10 mouse cellular contexts compared by ENCODE assay signal in genomic region chr8:84474456-84474855, GRCm38 (mm10).
A peak's percentile ranks its signal among the peaks of the same experiment; 100 is the strongest.
DNase-seq lines count a peak whose midpoint lies in the region; ATAC-seq and TF ChIP-seq lines count a peak whose summit lies in the region.
"Had no signal": no experiment of that assay in that cellular context is flagged by ENCODE, and none has a peak within 500 bp of the region (broad histone marks: within the 10 kb centered on the region; RNA-seq: fewer than 3 reads in every experiment).

No protein-coding gene starts in this region.

- TF ChIP-seq EP300 in heart, postnatal 0 days (IDR thresholded peaks at IDR 0.05; ENCODE audit: low read depth) = no peak
- no peak for TF ChIP-seq EP300 in stomach, postnatal 0 days (optimal IDR thresholded peaks at IDR 0.05)

- no peaks in the 10 kb centered on the region for H3K36me3 ChIP-seq in heart, postnatal 0 days (replicated peaks; ENCODE audit: control insufficient read depth, insufficient read depth, low read length)
- no peaks in the 10 kb centered on the region for H3K36me3 ChIP-seq in heart, embryonic 10.5 days
- H3K36me3 ChIP-seq in midbrain, postnatal 0 days (ENCODE audit: insufficient read depth, low read length) = peaks cover 6% of the 10 kb centered on the region; the same call in 1 of the 2 replicates
- no peaks in the 10 kb centered on the region; the same call in 1 of the 2 replicates for H3K36me3 ChIP-seq in midbrain, embryonic 14.5 days (ENCODE audit: control insufficient read depth, insufficient read depth, low read length)
- no peaks in the 10 kb centered on the region for H3K36me3 ChIP-seq in stomach, postnatal 0 days (ENCODE audit: control insufficient read depth, insufficient read depth, low read length)
- no peaks in the 10 kb centered on the region for H3K36me3 ChIP-seq in limb, embryonic 10.5 days
- H3K36me3 ChIP-seq: heart, embryonic 12.5 days had no signal

- no peak for DNase-seq in heart, postnatal 0 days (ENCODE audit: low spot score)
- no peak for DNase-seq in heart, embryonic 10.5 days (ENCODE audit: low spot score)
- DNase-seq in midbrain, postnatal 0 days (ENCODE audit: low spot score) = no peak
- no peak for DNase-seq in midbrain, embryonic 14.5 days
- DNase-seq in MEL-GATA-1-ER (ENCODE audit: extremely low read depth, low read depth) = peak; percentile 0
- DNase-seq in stomach, postnatal 0 days (ENCODE audit: low spot score) = no peak
- DNase-seq in limb, embryonic 10.5 days (ENCODE audit: low spot score) = no peak

- TF ChIP-seq CTCF in heart, postnatal 0 days (IDR thresholded peaks at IDR 0.05; ENCODE audit: low read depth) = 0 out of 2 replicates have a peak, but pooled peaks have one; percentile 17
- TF ChIP-seq CTCF in midbrain, postnatal 0 days (IDR thresholded peaks at IDR 0.05) = peak; percentile 37; the same call in 1 of the 2 replicates
- TF ChIP-seq CTCF in stomach, postnatal 0 days (IDR thresholded peaks at IDR 0.05; ENCODE audit: low read depth) = peak; percentile 41; the same call in 1 of the 2 replicates

- no peaks in the 10 kb centered on the region for H3K9me3 ChIP-seq in heart, postnatal 0 days (replicated peaks; ENCODE audit: control insufficient read depth, low read length)
- no peaks in the 10 kb centered on the region for H3K9me3 ChIP-seq in heart, embryonic 10.5 days
- H3K9me3 ChIP-seq in midbrain, postnatal 0 days (ENCODE audit: low read length) = no peaks in the 10 kb centered on the region
- H3K9me3 ChIP-seq in midbrain, embryonic 14.5 days (ENCODE audit: control insufficient read depth, low read length) = no peaks in the 10 kb centered on the region
- no peaks in the 10 kb centered on the region for H3K9me3 ChIP-seq in stomach, postnatal 0 days (ENCODE audit: control insufficient read depth, low read length)
- H3K9me3 ChIP-seq in limb, embryonic 10.5 days (replicated peaks) = no peaks in the 10 kb centered on the region
- H3K9me3 ChIP-seq: heart, embryonic 12.5 days had no signal

- H3K4me3 ChIP-seq in heart, postnatal 0 days (ENCODE audit: low read depth, low read length) = no peak overlapping the region
- H3K4me3 ChIP-seq in heart, embryonic 10.5 days = no peak overlapping the region
- H3K4me3 ChIP-seq in midbrain, postnatal 0 days (ENCODE audit: low read depth, low read length) = no peak overlapping the region
- H3K4me3 ChIP-seq in midbrain, embryonic 14.5 days (replicated peaks; ENCODE audit: low read depth, low read length) = no peak overlapping the region
- H3K4me3 ChIP-seq in stomach, postnatal 0 days (ENCODE audit: low read depth, low read length) = no peak overlapping the region
- no peak overlapping the region for H3K4me3 ChIP-seq in limb, embryonic 10.5 days
- H3K4me3 ChIP-seq: heart, embryonic 12.5 days had no signal

- no peak overlapping the region for H3K4me2 ChIP-seq in heart, postnatal 0 days (ENCODE audit: low read depth, low read length)
- no peak overlapping the region for H3K4me2 ChIP-seq in midbrain, postnatal 0 days (ENCODE audit: low read depth, low read length, poor library complexity, severe bottlenecking)
- H3K4me2 ChIP-seq in midbrain, embryonic 14.5 days (ENCODE audit: low read length) = no peak overlapping the region
- no peak overlapping the region for H3K4me2 ChIP-seq in stomach, postnatal 0 days (replicated peaks; ENCODE audit: low read depth)
- H3K4me2 ChIP-seq: heart, embryonic 12.5 days; hindbrain, embryonic 14.5 days had no signal

- H3K9ac ChIP-seq in heart, postnatal 0 days (replicated peaks; ENCODE audit: low read depth, low read length) = no peak overlapping the region
- H3K9ac ChIP-seq in midbrain, postnatal 0 days (replicated peaks; ENCODE audit: low read length, poor library complexity, severe bottlenecking) = no peak overlapping the region
- no peak overlapping the region for H3K9ac ChIP-seq in midbrain, embryonic 14.5 days (replicated peaks; ENCODE audit: low read length)
- no peak overlapping the region for H3K9ac ChIP-seq in stomach, postnatal 0 days (ENCODE audit: low read length)
- H3K9ac ChIP-seq: heart, embryonic 12.5 days; hindbrain, embryonic 14.5 days had no signal

- no peak overlapping the region for H3K27ac ChIP-seq in heart, postnatal 0 days (ENCODE audit: low read depth)
- no peak overlapping the region for H3K27ac ChIP-seq in heart, embryonic 10.5 days
- no peak overlapping the region for H3K27ac ChIP-seq in midbrain, postnatal 0 days (ENCODE audit: low read depth, low read length)
- H3K27ac ChIP-seq in midbrain, embryonic 14.5 days (replicated peaks; ENCODE audit: low read depth, low read length) = no peak overlapping the region
- H3K27ac ChIP-seq in stomach, postnatal 0 days (replicated peaks) = no peak overlapping the region
- no peak overlapping the region for H3K27ac ChIP-seq in limb, embryonic 10.5 days
- H3K27ac ChIP-seq: hindbrain, embryonic 14.5 days had no signal

- H3K27me3 ChIP-seq in heart, postnatal 0 days (ENCODE audit: control insufficient read depth, insufficient read depth, low read length) = no peaks in the 10 kb centered on the region
- H3K27me3 ChIP-seq in heart, embryonic 10.5 days (ENCODE audit: insufficient read depth, poor library complexity, severe bottlenecking) = no peaks in the 10 kb centered on the region
- H3K27me3 ChIP-seq in midbrain, postnatal 0 days (ENCODE audit: insufficient read depth, low read length) = no peaks in the 10 kb centered on the region
- no peaks in the 10 kb centered on the region for H3K27me3 ChIP-seq in midbrain, embryonic 14.5 days (ENCODE audit: control insufficient read depth, insufficient read depth, low read length)
- no peaks in the 10 kb centered on the region for H3K27me3 ChIP-seq in stomach, postnatal 0 days (ENCODE audit: control insufficient read depth, insufficient read depth, low read length)
- H3K27me3 ChIP-seq in limb, embryonic 10.5 days (ENCODE audit: low read depth, poor library complexity, severe bottlenecking) = no peaks in the 10 kb centered on the region

- no peak for ATAC-seq in heart, postnatal 0 days (ENCODE audit: insufficient read depth, low read depth)
- no peak for ATAC-seq in midbrain, postnatal 0 days (ENCODE audit: low FRiP score)
- ATAC-seq in midbrain, embryonic 14.5 days (ENCODE audit: low FRiP score, low TSS enrichment) = no peak
- no peak for ATAC-seq in stomach, postnatal 0 days (ENCODE audit: low FRiP score, low TSS enrichment)
- no peak for ATAC-seq in inflammation-experienced regulatory T-cells, adult 6 months

- H3K4me1 ChIP-seq in heart, postnatal 0 days (ENCODE audit: control insufficient read depth, insufficient read depth) = no peaks in the 10 kb centered on the region
- H3K4me1 ChIP-seq in heart, embryonic 10.5 days = peaks cover 3% of the 10 kb centered on the region; the same call in 1 of the 2 replicates
- H3K4me1 ChIP-seq in midbrain, postnatal 0 days (ENCODE audit: insufficient read depth, low read length) = no peaks in the 10 kb centered on the region
- no peaks in the 10 kb centered on the region for H3K4me1 ChIP-seq in midbrain, embryonic 14.5 days (ENCODE audit: control insufficient read depth, insufficient read depth, low read length)
- H3K4me1 ChIP-seq in stomach, postnatal 0 days (replicated peaks; ENCODE audit: control insufficient read depth, insufficient read depth) = no peaks in the 10 kb centered on the region
- H3K4me1 ChIP-seq in limb, embryonic 10.5 days = no peaks in the 10 kb centered on the region

- 79% methylated on average over 1 of the region's 1 CpGs for WGBS in heart, postnatal 0 days
- WGBS in heart, embryonic 10.5 days = 70% methylated on average over 1 of the region's 1 CpGs
- WGBS in midbrain, postnatal 0 days = 100% methylated on average over 1 of the region's 1 CpGs
- 88% methylated on average over 1 of the region's 1 CpGs for WGBS in midbrain, embryonic 14.5 days
- 80% methylated on average over 1 of the region's 1 CpGs for WGBS in stomach, postnatal 0 days
- WGBS in limb, embryonic 10.5 days = 88% methylated on average over 1 of the region's 1 CpGs
